Mouse (Mus musculus) embryonic facial prominence, embryonic 13.5 days (tissue): Measurements from ENCODE around the gene Tnfrsf25. TPM values are rescaled to one million over a fixed set of nuclear protein-coding genes. Genes with fewer than 3 reads are reported as not detected.
A peak's percentile ranks its signal among the peaks of the same experiment; 100 is the strongest.

ENCODE experiments used
- ATAC-seq: fragments of 200-750 bp; cut with Nextera tagmentation; 2 replicates; pipeline ENCODE4 v1.8.0; 2017; ENCODE audit warnings: low read depth; ENCODE audit not compliant: insufficient number of reproducible peaks, insufficient read depth, low FRiP score, low TSS enrichment
- H3K27ac ChIP-seq: fragments of 300-500 bp; sonication (generic); 2 replicates; pipeline ENCODE4 v1.5.1; 2015; ENCODE audit warnings: moderate library complexity, mild to moderate bottlenecking, inconsistent platforms
- H3K27me3 ChIP-seq: fragments of 300-500 bp; sonication (generic); 2 replicates; pipeline ENCODE4 v1.6.1; 2015; ENCODE audit warnings: mild to moderate bottlenecking, inconsistent platforms
- H3K36me3 ChIP-seq: fragments of 300-500 bp; sonication (generic); 2 replicates; pipeline ENCODE4 v1.6.1; 2015; ENCODE audit warnings: mild to moderate bottlenecking, inconsistent platforms
- H3K4me1 ChIP-seq: fragments of 300-500 bp; sonication (generic); 2 replicates; pipeline ENCODE4 v1.6.1; 2015; ENCODE audit warnings: inconsistent platforms
- H3K4me2 ChIP-seq: fragments of 300-500 bp; sonication (generic); 2 replicates; pipeline ENCODE4 v1.6.1; 2015; ENCODE audit warnings: moderate library complexity, mild to moderate bottlenecking, inconsistent platforms
- H3K4me3 ChIP-seq: fragments of 300-500 bp; sonication (generic); 2 replicates; pipeline ENCODE4 v1.5.1; 2015; ENCODE audit warnings: mild to moderate bottlenecking, inconsistent platforms
- H3K9ac ChIP-seq: fragments of 300-500 bp; sonication (generic); 2 replicates; pipeline ENCODE4 v1.6.1; 2015; ENCODE audit warnings: mild to moderate bottlenecking, inconsistent platforms
- H3K9me3 ChIP-seq: fragments of 300-500 bp; sonication (generic); 2 replicates; pipeline ENCODE4 v1.6.1; 2016; ENCODE audit warnings: inconsistent platforms
- WGBS: fragments of 180-500 bp; shearing (Covaris S2); methylation state at CpG from one replicate; pipeline ENCODE4 v1.1.7; 2015; ENCODE audit warnings: mixed read lengths; 5-methylcytosine and 5-hydroxymethylcytosine counted together
- polyA plus RNA-seq: library from polyadenylated mRNA; unstranded; fragments of >200 nt; fragmentation: Nextera tagmentation; extraction: Ambion mirVana; gene quantifications from 2 replicates; pipeline ENCODE4 v1.2.1, GENCODE M21; 2015

Tnfrsf25 gene
- polyA plus RNA-seq, 1 experiment from 2014 or later, result 1.1 TPM

DNA sequence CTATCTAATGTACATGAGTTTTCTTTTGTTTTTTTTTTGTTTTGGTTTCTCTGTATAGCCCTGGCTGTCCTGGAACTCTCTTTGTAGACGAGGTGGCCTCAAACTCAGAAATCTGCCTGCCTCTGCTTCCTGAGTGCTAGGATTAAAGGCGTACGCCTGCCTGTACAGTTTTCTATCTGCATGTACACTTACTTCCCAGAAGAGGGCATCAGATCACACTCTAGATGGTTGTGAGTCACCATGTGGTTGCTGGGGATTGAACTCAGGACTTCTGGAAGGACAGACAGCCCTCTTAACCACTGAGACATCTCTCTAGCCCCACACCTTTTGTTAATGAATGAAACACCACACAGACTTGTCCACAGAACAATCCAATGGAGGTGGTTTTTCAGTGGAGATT is 36.5 kb upstream of the Tnfrsf25 start:
- H3K36me3 ChIP-seq, result no peaks in the 10 kb centered on the region
- H3K9me3 ChIP-seq, result no peaks in the 10 kb centered on the region
- H3K4me3 ChIP-seq, result no peak overlapping the region
- no peak overlapping the region for H3K9ac ChIP-seq
- ATAC-seq, result no peak
- H3K4me2 ChIP-seq, result no peak overlapping the region
- no peaks in the 10 kb centered on the region for H3K27me3 ChIP-seq
- WGBS, result 94% methylated on average over 3 of the region's 3 CpGs
- peaks cover 2% of the 10 kb centered on the region; the same call in 1 of the 2 replicates for H3K4me1 ChIP-seq
- no peak overlapping the region for H3K27ac ChIP-seq

DNA sequence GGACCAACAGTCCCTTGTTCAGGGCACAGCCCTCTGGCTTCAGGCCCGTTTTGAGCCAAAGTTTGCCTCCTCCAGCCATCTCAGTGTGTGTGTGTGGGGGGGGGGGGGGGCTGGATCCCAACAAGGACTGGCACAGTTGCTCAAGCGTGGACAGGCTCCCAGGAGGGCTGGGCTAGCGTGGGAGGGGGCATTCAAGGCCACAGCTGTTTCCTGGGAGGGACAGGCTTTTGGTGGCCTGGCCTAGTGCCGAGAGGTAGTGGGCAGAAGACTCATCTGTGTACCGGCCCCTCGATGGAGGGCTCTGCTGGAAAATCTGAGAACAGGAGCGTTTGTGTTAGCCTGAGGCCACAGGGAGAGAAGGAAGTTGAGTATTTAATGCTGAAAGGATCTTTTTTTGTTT is 35.8 kb upstream of the Tnfrsf25 start:
- Histone ChIP-seq H3K4me3 (no peak overlapping the region), H3K4me2 (no peak overlapping the region), H3K4me1 (no peaks in the 10 kb centered on the region), H3K27me3 (no peaks in the 10 kb centered on the region), H3K36me3 (no peaks in the 10 kb centered on the region), H3K9me3 (no peaks in the 10 kb centered on the region), H3K27ac (no peak overlapping the region), H3K9ac (no peak overlapping the region)
- no peak for ATAC-seq
- WGBS, result 57% methylated on average over 7 of the region's 7 CpGs

DNA sequence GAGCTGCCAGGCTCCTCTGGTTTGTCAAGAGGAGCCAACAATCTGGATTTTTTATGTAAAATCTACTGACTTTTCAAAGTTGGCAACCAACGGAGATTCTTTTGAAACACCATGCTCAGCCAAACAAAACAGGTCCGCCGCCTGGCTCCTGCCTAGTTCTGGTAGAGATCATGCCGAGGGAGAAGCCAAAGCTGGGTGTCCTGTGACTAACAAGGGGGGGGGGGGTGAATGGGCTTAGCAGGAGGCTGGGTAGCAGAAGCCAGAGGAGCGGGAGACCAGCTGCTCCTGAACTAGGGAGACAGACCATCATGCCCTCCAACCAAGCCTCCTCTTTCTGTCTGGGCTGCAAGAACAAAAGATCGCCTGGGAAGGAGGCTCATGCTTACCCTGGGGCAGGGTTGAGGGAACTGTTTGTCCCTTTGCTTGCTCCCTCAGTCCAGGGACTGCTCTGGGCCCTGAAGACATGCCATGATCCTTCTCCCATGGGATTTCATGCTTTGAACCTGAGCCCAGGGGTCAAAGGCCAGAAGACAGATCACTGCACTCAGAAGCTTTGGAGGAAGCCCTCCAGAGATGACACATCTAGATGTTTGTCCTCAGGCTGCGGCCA is 32.0 kb upstream of the Tnfrsf25 start:
- H3K36me3 ChIP-seq, result no peaks in the 10 kb centered on the region

DNA sequence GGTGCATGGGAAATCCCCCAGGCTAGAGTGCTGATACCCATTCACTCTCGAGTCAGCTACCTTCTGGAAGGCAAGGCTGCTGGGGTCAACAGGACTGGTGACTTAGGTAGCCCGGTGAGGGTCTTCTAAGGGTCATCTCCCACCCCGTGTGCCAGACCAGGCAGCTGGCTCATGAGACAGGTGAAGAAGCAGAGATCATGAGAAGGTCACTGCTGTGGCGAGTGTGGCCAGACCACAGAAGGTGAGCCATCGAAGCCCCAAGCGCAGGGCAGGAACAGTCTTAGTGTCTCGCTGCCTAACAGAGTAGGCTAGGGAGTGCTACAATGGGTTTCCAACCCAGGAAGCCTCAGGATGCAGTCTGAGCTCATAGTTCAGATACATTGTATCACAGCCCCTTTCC is 31.1 kb upstream of the Tnfrsf25 start:
- no peak overlapping the region for H3K4me2 ChIP-seq
- H3K4me3 ChIP-seq, result no peak overlapping the region
- H3K36me3 ChIP-seq, result 0 out of 2 replicates have a peak, but pooled peaks cover 6% of the 10 kb centered on the region
- 82% methylated on average over 7 of the region's 7 CpGs for WGBS
- no peaks in the 10 kb centered on the region for H3K9me3 ChIP-seq
- no peaks in the 10 kb centered on the region for H3K27me3 ChIP-seq
- peaks cover 25% of the 10 kb centered on the region for H3K4me1 ChIP-seq
- ATAC-seq, result no peak
- no peak overlapping the region for H3K27ac ChIP-seq
- H3K9ac ChIP-seq, result no peak overlapping the region

More for the DNA sequence above, 32.0 kb upstream of the Tnfrsf25 start:
- no peak overlapping the region for H3K4me2 ChIP-seq
- no peak for ATAC-seq
- no peak overlapping the region for H3K27ac ChIP-seq
- no peaks in the 10 kb centered on the region for H3K9me3 ChIP-seq
- WGBS, result 57% methylated on average over 7 of the region's 7 CpGs
- H3K9ac ChIP-seq, result no peak overlapping the region
- H3K27me3 ChIP-seq, result no peaks in the 10 kb centered on the region
- peaks cover 16% of the 10 kb centered on the region for H3K4me1 ChIP-seq
- no peak overlapping the region for H3K4me3 ChIP-seq

DNA sequence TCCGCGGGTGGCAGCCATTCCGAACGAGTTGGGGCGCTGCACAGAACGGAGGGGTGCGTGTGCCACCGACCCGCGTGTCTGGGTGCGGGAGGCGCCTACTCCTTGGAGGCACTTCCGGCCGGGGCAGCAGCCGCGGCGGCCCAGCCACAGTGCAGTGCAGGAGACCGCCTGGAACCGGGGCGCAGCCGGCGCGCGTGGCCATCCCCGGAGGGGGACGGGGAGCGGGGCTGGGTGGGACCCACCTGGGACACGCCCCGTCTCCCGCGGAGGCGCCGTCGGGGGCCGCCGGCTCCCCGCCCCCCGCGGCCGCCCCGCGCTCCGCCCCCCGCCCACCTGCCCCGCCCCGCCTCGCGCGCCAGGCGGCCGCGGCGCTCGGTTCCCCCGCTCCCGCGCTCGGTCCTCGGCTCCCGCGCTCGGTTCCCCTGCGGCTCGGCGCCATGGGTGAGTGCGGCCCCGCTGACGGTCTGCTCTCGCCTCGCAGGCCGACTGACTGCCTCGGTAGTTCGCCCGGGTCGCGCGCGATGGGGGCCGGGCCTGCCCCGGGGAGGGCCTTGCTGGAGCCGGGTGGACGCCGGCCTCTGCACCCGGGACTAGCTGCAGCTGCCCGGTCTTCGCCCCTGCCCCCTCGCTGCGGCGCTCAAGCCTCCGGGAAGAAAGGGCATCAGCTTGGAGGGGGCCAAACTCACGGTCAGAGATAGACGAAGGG is 29.1 kb upstream of the Tnfrsf25 start:
- WGBS, result under 1% methylated on average over 67 of the region's 92 CpGs
- peak; percentile 70 for ATAC-seq
- peak overlapping the region; percentile 79 for H3K27ac ChIP-seq
- H3K4me2 ChIP-seq, result peak overlapping the region; percentile 88
- H3K4me3 ChIP-seq, result peak overlapping the region; percentile 88
- H3K4me1 ChIP-seq, result peaks cover 27% of the 10 kb centered on the region
- H3K9me3 ChIP-seq, result no peaks in the 10 kb centered on the region
- H3K9ac ChIP-seq, result peak overlapping the region; percentile 92
- H3K36me3 ChIP-seq, result peaks cover 19% of the 10 kb centered on the region; the same call in 1 of the 2 replicates
- H3K27me3 ChIP-seq, result no peaks in the 10 kb centered on the region

DNA sequence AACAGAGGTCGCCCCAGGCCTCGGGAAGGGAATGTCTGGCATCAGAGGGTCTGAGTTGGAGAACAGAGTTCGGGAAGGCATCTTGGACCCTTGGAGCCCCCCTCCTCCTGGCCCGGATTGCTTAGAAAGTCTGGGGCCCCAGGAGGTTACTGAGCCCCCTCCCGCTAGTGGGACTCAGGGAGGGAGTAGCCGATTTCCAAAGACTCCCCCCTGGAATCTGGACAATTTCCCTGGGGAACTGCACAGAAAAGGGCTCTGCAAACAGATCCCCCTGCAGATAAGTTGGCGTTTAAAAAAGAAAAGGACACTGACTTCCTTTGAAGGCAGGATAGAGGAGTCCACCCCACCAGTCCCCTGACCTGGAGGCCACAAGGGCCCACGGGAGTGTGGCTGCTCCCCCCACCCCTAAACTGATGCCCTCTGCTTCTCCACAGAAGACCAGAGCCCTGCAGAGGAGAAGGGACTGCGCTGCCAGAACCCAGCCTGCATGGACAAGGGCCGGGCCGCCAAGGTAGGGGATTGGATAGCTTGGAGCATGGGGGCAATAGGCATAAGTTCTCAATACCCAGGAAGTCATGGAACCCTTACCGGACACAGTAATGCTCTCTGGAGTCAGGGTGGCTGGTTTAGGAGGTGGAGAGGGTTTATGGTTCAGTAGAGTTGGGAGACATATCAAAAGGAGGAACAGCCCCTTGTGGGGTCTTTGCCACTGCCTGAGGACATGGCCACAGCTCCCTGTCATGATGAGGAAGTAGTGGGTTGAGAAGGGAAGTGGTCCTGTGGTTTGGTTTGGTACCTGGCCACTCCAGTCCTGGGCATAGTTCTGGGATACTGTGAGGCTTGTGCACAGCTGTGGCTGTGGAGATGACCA is 28.3 kb upstream of the Tnfrsf25 start:
- H3K4me3 ChIP-seq, result peak overlapping the region; percentile 88
- H3K27me3 ChIP-seq, result no peaks in the 10 kb centered on the region
- 3% methylated on average over 12 of the region's 12 CpGs for WGBS
- H3K4me2 ChIP-seq, result peak overlapping the region; percentile 88
- H3K9ac ChIP-seq, result peak overlapping the region; percentile 92
- no peaks in the 10 kb centered on the region for H3K9me3 ChIP-seq
- peaks cover 31% of the 10 kb centered on the region for H3K4me1 ChIP-seq
- peak overlapping the region; percentile 79 for H3K27ac ChIP-seq
- peaks cover 22% of the 10 kb centered on the region; the same call in 1 of the 2 replicates for H3K36me3 ChIP-seq
- ATAC-seq, result peak; percentile 1; the same call in 1 of the 2 replicates

DNA sequence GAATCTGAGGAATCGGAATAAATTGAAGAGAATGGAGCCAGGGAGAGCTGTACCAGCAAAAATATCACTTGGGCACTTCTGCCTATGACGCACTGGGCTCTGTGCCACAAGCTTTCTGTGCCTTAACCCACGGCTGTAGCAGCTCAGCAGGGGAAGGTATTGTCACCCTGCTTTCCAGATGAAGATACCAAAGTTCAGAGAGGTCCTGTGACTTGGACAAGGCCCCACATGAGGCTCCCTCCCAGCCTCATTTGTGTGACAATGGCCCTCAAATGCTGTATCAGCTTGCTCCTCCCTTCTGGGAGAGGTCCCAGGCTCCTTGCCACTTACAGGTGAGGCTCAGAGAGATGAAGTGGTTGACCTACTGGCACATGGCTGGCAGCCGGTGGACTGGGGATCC is 27.6 kb upstream of the Tnfrsf25 start:
- H3K27ac ChIP-seq, result peak overlapping the region; percentile 45; the same call in 1 of the 2 replicates
- no peaks in the 10 kb centered on the region for H3K9me3 ChIP-seq
- WGBS, result 43% methylated on average over 4 of the region's 4 CpGs
- H3K4me1 ChIP-seq, result peaks cover 38% of the 10 kb centered on the region
- peak overlapping the region; percentile 88 for H3K4me2 ChIP-seq
- peak overlapping the region; percentile 92 for H3K9ac ChIP-seq
- peak overlapping the region; percentile 88 for H3K4me3 ChIP-seq
- no peaks in the 10 kb centered on the region for H3K27me3 ChIP-seq
- peaks cover 23% of the 10 kb centered on the region; the same call in 1 of the 2 replicates for H3K36me3 ChIP-seq
- ATAC-seq, result no peak

DNA sequence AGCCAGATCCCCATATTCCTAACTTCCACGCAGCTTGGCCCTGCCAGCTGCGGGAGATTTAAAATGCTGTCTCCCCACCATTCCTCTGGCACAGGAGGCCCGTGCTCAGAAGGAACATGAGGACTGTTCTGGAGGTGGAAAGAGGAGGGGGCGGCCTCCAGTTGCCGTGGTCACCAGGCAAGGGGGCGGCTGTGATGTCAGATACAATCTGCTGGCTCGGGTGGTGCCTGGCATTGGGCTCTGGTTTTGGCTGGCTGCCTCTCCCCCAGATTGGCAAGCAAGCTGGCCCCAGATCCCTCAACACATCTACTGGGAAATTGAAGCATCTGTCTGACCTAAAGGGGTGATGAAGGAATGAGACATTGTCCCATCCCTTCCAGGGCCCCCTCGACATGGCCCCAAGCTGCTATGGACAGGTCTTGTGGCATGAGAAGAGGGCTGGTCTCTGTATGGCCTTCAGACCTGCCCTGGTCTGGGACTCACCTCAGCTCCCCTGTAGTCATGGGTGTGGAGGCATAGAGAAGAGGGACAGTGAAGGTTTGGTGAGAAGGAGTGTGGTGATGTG is 27.1 kb upstream of the Tnfrsf25 start:
- peak overlapping the region; percentile 92; the same call in 1 of the 2 replicates for H3K9ac ChIP-seq
- WGBS, result 47% methylated on average over 8 of the region's 8 CpGs
- H3K4me2 ChIP-seq, result peak overlapping the region; percentile 88

DNA sequence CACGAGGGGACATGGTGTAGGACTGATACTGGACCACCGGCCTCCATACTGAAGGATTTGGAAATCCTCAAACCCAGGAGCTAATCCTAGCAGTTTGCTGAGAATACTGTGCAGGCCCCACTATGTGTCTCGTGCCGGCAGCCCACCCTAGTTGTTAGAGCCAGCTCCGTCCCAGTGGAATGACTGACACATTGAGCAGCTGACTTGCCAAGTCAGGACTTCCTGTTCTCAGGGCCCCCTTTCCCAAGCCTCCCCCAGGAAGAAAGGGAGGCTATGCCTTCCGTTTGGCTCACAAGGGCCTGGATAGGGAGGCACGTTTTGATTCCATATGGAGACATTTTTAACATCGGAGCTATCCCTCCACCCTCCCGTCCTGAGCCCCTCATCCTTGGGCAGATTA is 25.5 kb upstream of the Tnfrsf25 start:
- H3K4me3 ChIP-seq, result no peak overlapping the region
- peaks cover 28% of the 10 kb centered on the region; the same call in 1 of the 2 replicates for H3K36me3 ChIP-seq
- H3K9me3 ChIP-seq, result no peaks in the 10 kb centered on the region
- H3K4me2 ChIP-seq, result no peak overlapping the region
- peaks cover 41% of the 10 kb centered on the region for H3K4me1 ChIP-seq
- H3K27ac ChIP-seq, result no peak overlapping the region
- no peak overlapping the region for H3K9ac ChIP-seq
- ATAC-seq, result no peak
- no peaks in the 10 kb centered on the region for H3K27me3 ChIP-seq
- 69% methylated on average over 9 of the region's 9 CpGs for WGBS

More for the DNA sequence above, 27.1 kb upstream of the Tnfrsf25 start:
- Histone ChIP-seq H3K4me3 (peak overlapping the region; percentile 88), H3K9me3 (no peaks in the 10 kb centered on the region), H3K27me3 (no peaks in the 10 kb centered on the region), H3K4me1 (peaks cover 41% of the 10 kb centered on the region), H3K36me3 (peaks cover 23% of the 10 kb centered on the region; the same call in 1 of the 2 replicates), H3K27ac (peak overlapping the region; percentile 45; the same call in 1 of the 2 replicates)
- ATAC-seq, result no peak

DNA sequence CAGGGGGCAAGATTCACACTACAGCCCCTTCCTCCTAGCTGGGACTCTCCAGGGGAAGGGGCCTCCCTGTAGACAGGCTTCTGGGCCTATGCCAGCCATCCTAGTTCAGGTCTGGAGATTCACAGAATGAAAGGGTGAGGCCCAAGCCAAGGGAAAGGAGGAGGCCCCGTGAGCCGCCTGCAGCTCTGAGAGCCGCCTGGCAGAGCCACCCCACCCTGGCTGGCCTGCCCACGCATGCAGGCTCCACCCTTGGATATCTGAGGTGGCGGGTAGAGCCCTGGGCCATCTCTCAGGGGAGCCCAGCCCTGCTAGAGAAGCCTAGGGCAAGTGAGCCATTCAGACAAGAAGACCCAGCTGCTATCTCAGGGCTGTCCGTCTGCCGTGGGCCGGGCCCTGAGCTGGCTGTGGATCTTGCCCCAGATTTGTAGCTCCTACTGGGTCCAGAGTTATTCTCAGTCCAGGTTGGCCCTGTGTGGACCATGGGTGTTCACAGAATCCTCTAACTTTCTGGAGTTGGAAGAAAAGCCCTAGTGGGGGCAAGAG is 22.9 kb upstream of the Tnfrsf25 start:
- Histone ChIP-seq H3K4me1 (peaks cover 50% of the 10 kb centered on the region), H3K4me3 (0 out of 2 replicates have a peak overlapping the region, but pooled peaks have one; percentile 1), H3K27ac (peak overlapping the region; percentile 72), H3K9me3 (no peaks in the 10 kb centered on the region), H3K36me3 (peaks cover 28% of the 10 kb centered on the region; the same call in 1 of the 2 replicates), H3K9ac (peak overlapping the region; percentile 32; the same call in 1 of the 2 replicates), H3K27me3 (no peaks in the 10 kb centered on the region), H3K4me2 (peak overlapping the region; percentile 9; the same call in 1 of the 2 replicates)
- peak; percentile 43; the same call in 1 of the 2 replicates for ATAC-seq
- WGBS, result 46% methylated on average over 8 of the region's 8 CpGs
